Mouse (Mus musculus): ENCODE measurements around the gene Pds5b.

DNA sequence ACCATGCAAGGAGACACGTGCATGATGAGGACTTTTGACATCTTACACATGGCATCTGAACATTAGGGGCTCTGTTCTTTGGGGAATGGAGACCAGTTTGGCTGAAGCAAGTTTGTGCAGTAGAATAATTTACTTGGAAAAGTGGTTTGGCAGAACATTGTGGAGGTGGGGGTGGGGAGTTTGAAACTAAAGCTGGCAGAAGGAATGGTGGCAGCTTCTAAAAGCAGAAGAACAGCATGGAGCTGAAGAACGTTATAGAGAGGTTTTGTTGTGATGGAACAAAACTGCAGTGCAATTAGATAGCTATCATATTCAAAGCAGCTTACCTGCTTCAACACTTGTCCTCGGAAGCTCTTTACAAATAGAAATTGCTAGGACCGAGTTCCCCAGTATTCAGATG is 141.9 kb downstream of the Pds5b start:
- no peak for TF ChIP-seq CTCF (IDR thresholded peaks at IDR 0.05; ENCODE audit: extremely low read depth, insufficient read depth, insufficient read length, insufficient replicate concordance)
- TF ChIP-seq POLR2A (IDR thresholded peaks at IDR 0.05; ENCODE audit: low read depth, low read length) = no peak
